Mouse (Mus musculus) forebrain, embryonic 13.5 days (tissue): ENCODE measurements around the gene Nrip1. TPM values are rescaled to one million over a fixed set of nuclear protein-coding genes. Genes with fewer than 3 reads are reported as not detected.

Experiments
- ATAC-seq: fragments of 200-750 bp; cut with Nextera tagmentation; 2 replicates; pipeline ENCODE4 v1.8.0; 2017
- H3K27ac ChIP-seq: fragments of 300-500 bp; sonication (generic); 2 replicates; pipeline ENCODE4 v1.5.1; 2015; ENCODE audit warnings: inconsistent platforms, mild to moderate bottlenecking, moderate library complexity
- H3K27me3 ChIP-seq: fragments of 300-500 bp; sonication (generic); 2 replicates; pipeline ENCODE4 v1.6.1; 2015; ENCODE audit warnings: mild to moderate bottlenecking, inconsistent platforms
- H3K36me3 ChIP-seq: fragments of 300-500 bp; sonication (generic); 2 replicates; pipeline ENCODE4 v1.6.1; 2015; ENCODE audit warnings: mild to moderate bottlenecking, inconsistent platforms; ENCODE audit not compliant: poor library complexity, severe bottlenecking
- H3K4me1 ChIP-seq: fragments of 300-500 bp; sonication (generic); 2 replicates; pipeline ENCODE4 v1.6.1; 2015; ENCODE audit warnings: inconsistent platforms
- H3K4me2 ChIP-seq: fragments of 300-500 bp; sonication (generic); 2 replicates; pipeline ENCODE4 v1.6.1; 2015; ENCODE audit warnings: inconsistent platforms, mild to moderate bottlenecking, moderate library complexity
- H3K4me3 ChIP-seq: fragments of 300-500 bp; sonication (generic); 2 replicates; pipeline ENCODE4 v1.5.1; 2015; ENCODE audit warnings: mild to moderate bottlenecking, inconsistent platforms
- H3K9ac ChIP-seq: fragments of 300-500 bp; sonication (generic); 2 replicates; pipeline ENCODE4 v1.6.1; 2015; ENCODE audit warnings: mild to moderate bottlenecking, inconsistent platforms
- H3K9me3 ChIP-seq: fragments of 300-500 bp; sonication (generic); replicated peaks from 2 replicates; pipeline ENCODE4 v1.6.1; 2016; ENCODE audit warnings: inconsistent platforms
- WGBS: fragments of 180-500 bp; shearing (Covaris S2); methylation state at CpG from one replicate; pipeline ENCODE4 v1.1.7; 2015; 5-methylcytosine and 5-hydroxymethylcytosine counted together
- polyA plus RNA-seq: library from polyadenylated mRNA; unstranded; fragments of >200 nt; fragmentation: Nextera tagmentation; extraction: Ambion mirVana; gene quantifications from 2 replicates; pipeline ENCODE4 v1.2.1, GENCODE M21; 2015

The Nrip1 gene
- 23.3 and 25.3 TPM in 2 replicates for polyA plus RNA-seq

- WGBS = 0% methylated on average over 9 of the region's 9 CpGs
- Histone ChIP-seq H3K4me3 (peak within 1 kb of the TSS; percentile 77), H3K27me3 (no peaks in the 10 kb centered on the region), H3K4me2 (peak within 1 kb of the TSS; percentile 72), H3K27ac (peak within 1 kb of the TSS; percentile 97), H3K4me1 (peaks cover 26% of the 10 kb centered on the region), H3K9ac (peak within 1 kb of the TSS; percentile 91), H3K9me3 (no peaks in the 10 kb centered on the region), H3K36me3 (no peaks in the 10 kb centered on the region)
- peak; percentile 28 for ATAC-seq
These were observed at the start of gene Nrip1 for GRCm38 (mm10) chr16:76373671-76374091. Nrip1 (minus strand) TSS chr16:76373827.

GRCm38 (mm10) chr16:76422531-76422930 is 48.9 kb upstream of the Nrip1 start:
- Histone ChIP-seq H3K4me1 (no peaks in the 10 kb centered on the region), H3K4me2 (no peak overlapping the region), H3K27ac (no peak overlapping the region), H3K9ac (no peak overlapping the region), H3K4me3 (no peak overlapping the region), H3K27me3 (no peaks in the 10 kb centered on the region), H3K9me3 (no peaks in the 10 kb centered on the region), H3K36me3 (no peaks in the 10 kb centered on the region)
- no peak for ATAC-seq
- 93% methylated on average over 1 of the region's 1 CpGs for WGBS

DNA sequence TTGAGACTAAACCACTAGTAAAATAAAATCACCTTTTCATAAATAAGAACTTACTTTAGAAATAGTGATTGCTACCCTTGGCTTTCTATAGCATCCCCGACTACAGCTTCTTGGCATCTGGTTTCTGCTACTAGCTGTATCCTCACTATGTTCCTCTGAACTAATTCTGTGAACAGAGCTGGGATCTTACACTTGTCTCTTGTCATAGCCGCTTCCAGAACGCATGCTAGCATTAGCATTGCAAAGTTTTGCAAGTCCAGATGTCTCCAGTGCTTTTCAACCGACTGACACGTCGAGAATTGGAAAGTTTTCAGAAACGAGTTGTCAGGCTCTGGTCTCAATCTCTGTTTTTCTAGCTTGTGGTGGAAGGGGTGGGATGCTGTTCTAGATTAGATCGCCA is 46.2 kb upstream of the Nrip1 start:
- 80% methylated on average over 8 of the region's 8 CpGs for WGBS
- no peak for ATAC-seq
- H3K27me3 ChIP-seq = no peaks in the 10 kb centered on the region

GRCm38 (mm10) chr16:76416477-76416876 is 42.9 kb upstream of the Nrip1 start:
- WGBS = 95% methylated on average over 2 of the region's 2 CpGs
- no peak for ATAC-seq

More for the DNA sequence above, 46.2 kb upstream of the Nrip1 start:
- Histone ChIP-seq H3K9me3 (no peaks in the 10 kb centered on the region), H3K4me3 (no peak overlapping the region), H3K36me3 (no peaks in the 10 kb centered on the region), H3K9ac (no peak overlapping the region), H3K4me1 (no peaks in the 10 kb centered on the region), H3K4me2 (no peak overlapping the region), H3K27ac (no peak overlapping the region)

DNA sequence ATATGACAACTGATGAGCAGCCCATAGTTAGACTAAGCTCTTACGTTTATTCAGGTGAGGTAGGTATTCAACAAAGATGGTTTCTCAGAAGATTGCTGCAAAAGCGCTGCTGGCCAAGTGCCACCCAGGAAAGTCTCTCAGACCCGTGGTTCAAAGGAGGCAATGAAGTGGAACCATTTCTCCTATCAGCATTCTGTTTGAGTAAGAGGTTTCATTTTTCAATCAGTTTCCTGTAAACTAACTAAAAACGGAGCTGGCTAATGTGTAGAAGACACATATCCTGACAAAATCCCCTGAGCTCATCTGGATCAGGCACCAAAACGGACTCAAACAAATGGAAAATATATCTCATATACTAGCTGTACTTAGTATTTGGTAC is 42.4 kb upstream of the Nrip1 start:
- Histone ChIP-seq H3K4me2 (no peak overlapping the region), H3K9me3 (no peaks in the 10 kb centered on the region), H3K27ac (no peak overlapping the region), H3K27me3 (no peaks in the 10 kb centered on the region), H3K9ac (no peak overlapping the region), H3K36me3 (no peaks in the 10 kb centered on the region), H3K4me3 (no peak overlapping the region), H3K4me1 (no peaks in the 10 kb centered on the region)
- no peak for ATAC-seq
- 75% methylated on average over 5 of the region's 5 CpGs for WGBS

More at GRCm38 (mm10) chr16:76416477-76416876, 42.9 kb upstream of the Nrip1 start:
- Histone ChIP-seq H3K9ac (no peak overlapping the region), H3K9me3 (no peaks in the 10 kb centered on the region), H3K27ac (no peak overlapping the region), H3K4me3 (no peak overlapping the region), H3K4me2 (no peak overlapping the region), H3K27me3 (no peaks in the 10 kb centered on the region), H3K4me1 (no peaks in the 10 kb centered on the region), H3K36me3 (no peaks in the 10 kb centered on the region)

GRCm38 (mm10) chr16:76415407-76416059 is 41.9 kb upstream of the Nrip1 start:
- Histone ChIP-seq H3K27ac (no peak overlapping the region), H3K36me3 (no peaks in the 10 kb centered on the region), H3K4me1 (no peaks in the 10 kb centered on the region), H3K9me3 (no peaks in the 10 kb centered on the region), H3K27me3 (no peaks in the 10 kb centered on the region), H3K4me2 (no peak overlapping the region), H3K9ac (no peak overlapping the region), H3K4me3 (no peak overlapping the region)
- WGBS = 91% methylated on average over 9 of the region's 9 CpGs
- ATAC-seq = no peak

- no peaks in the 10 kb centered on the region for H3K4me1 ChIP-seq
- no peaks in the 10 kb centered on the region for H3K27me3 ChIP-seq
- no peak overlapping the region for H3K4me2 ChIP-seq
- ATAC-seq = no peak
- H3K36me3 ChIP-seq = no peaks in the 10 kb centered on the region
- H3K9me3 ChIP-seq = no peaks in the 10 kb centered on the region
- WGBS = 56% methylated on average over 5 of the region's 5 CpGs
- H3K27ac ChIP-seq = no peak overlapping the region
- no peak overlapping the region for H3K9ac ChIP-seq
- H3K4me3 ChIP-seq = no peak overlapping the region
These were observed 40.9 kb upstream of the Nrip1 start for GRCm38 (mm10) chr16:76414528-76414927.

GRCm38 (mm10) chr16:76413581-76413980 is 40.0 kb upstream of the Nrip1 start:
- no peak overlapping the region for H3K4me3 ChIP-seq
- H3K27ac ChIP-seq = no peak overlapping the region
- no peaks in the 10 kb centered on the region for H3K36me3 ChIP-seq
- H3K27me3 ChIP-seq = no peaks in the 10 kb centered on the region
- 94% methylated on average over 8 of the region's 8 CpGs for WGBS
- ATAC-seq = no peak
- no peaks in the 10 kb centered on the region for H3K9me3 ChIP-seq
- no peak overlapping the region for H3K9ac ChIP-seq
- no peaks in the 10 kb centered on the region for H3K4me1 ChIP-seq
- H3K4me2 ChIP-seq = no peak overlapping the region

DNA sequence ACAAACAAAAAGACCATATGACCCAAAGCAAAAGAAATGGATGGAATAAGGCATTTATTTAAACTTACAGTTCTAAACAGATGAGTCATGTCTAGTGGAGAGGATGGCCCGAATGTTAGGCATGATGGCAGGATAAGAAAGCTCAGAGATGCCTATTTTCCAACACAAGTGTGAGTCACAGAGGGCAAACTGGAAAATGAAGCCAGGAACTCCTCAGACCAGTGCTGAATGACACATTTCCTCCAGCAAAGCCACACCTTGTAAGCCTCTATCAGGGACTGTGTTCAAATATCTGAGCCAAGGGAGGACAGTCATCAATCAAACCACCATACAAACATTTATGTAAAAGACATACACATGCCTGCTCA is 35.7 kb upstream of the Nrip1 start:
- WGBS = 93% methylated on average over 1 of the region's 1 CpGs
- H3K27ac ChIP-seq = no peak overlapping the region
- no peaks in the 10 kb centered on the region for H3K9me3 ChIP-seq
- no peak overlapping the region for H3K4me2 ChIP-seq
- no peak overlapping the region for H3K9ac ChIP-seq
- H3K27me3 ChIP-seq = no peaks in the 10 kb centered on the region
- ATAC-seq = no peak
- no peaks in the 10 kb centered on the region for H3K4me1 ChIP-seq
- no peaks in the 10 kb centered on the region for H3K36me3 ChIP-seq
- no peak overlapping the region for H3K4me3 ChIP-seq

- Histone ChIP-seq H3K4me2 (no peak overlapping the region), H3K36me3 (no peaks in the 10 kb centered on the region), H3K9me3 (no peaks in the 10 kb centered on the region), H3K27me3 (no peaks in the 10 kb centered on the region), H3K4me3 (no peak overlapping the region), H3K9ac (no peak overlapping the region), H3K27ac (no peak overlapping the region), H3K4me1 (no peaks in the 10 kb centered on the region)
- ATAC-seq = no peak
- 94% methylated on average over 4 of the region's 4 CpGs for WGBS
These were observed 35.2 kb upstream of the Nrip1 start for GRCm38 (mm10) chr16:76408696-76409354.

DNA sequence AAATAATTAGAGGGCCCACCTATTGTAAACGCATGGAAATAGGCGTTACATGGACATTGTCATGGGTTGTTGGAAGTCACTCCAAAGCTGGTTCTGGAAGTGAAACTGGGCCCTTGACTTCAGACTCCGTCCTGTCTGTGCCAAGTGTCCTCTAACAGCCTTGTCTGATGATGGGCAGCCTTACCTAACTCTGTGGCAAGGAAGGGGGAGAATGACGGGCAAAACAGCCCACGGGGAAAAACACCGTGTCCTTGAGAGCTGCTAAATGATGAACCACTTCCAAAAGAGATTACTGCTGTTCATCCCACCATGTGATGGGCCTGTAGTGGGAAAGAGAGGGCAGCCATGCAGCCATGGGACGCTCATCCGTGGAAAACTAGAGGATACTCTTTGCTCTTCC is 34.6 kb upstream of the Nrip1 start:
- H3K4me2 ChIP-seq = no peak overlapping the region
- H3K27ac ChIP-seq = no peak overlapping the region
- H3K9ac ChIP-seq = no peak overlapping the region
- no peak overlapping the region for H3K4me3 ChIP-seq
- no peaks in the 10 kb centered on the region for H3K36me3 ChIP-seq
- no peaks in the 10 kb centered on the region for H3K9me3 ChIP-seq
- no peak for ATAC-seq
- H3K27me3 ChIP-seq = no peaks in the 10 kb centered on the region
- WGBS = 92% methylated on average over 8 of the region's 8 CpGs
- no peaks in the 10 kb centered on the region for H3K4me1 ChIP-seq

DNA sequence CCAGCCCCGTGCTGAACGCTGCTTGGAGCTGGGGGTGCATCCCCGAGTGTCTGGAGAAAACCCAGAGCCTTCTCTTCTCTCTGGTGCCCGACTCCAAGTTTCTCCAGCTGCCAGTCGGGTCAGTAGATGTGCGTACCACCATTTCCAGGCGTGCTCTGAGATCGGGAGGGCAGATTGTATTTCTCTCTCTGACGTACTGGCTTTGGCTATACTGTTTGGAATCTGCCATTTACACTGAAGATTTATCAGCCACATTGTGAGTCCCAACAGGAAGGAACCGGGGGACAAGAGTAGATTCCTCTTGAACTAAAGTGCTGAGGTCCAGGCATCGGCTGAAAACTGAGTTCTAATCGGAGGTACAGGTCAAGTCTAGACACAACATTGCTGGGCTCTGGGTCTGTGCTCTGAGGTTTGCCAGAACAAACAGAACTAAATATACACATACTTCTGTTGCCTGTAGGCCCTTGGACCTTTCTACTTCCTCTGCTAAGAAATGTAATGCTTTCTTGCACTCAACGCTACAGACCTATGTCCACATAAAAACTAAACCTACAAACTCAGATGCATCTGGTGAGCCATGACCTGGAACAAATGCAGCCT is 33.8 kb upstream of the Nrip1 start:
- Histone ChIP-seq H3K9me3 (no peaks in the 10 kb centered on the region), H3K9ac (no peak overlapping the region), H3K36me3 (no peaks in the 10 kb centered on the region), H3K4me1 (no peaks in the 10 kb centered on the region), H3K4me3 (no peak overlapping the region), H3K27ac (no peak overlapping the region), H3K4me2 (no peak overlapping the region), H3K27me3 (no peaks in the 10 kb centered on the region)
- WGBS = 80% methylated on average over 13 of the region's 13 CpGs
- ATAC-seq = no peak
